Mouse (Mus musculus) heart, adult 18-20 months (tissue): Measurements from ENCODE around the gene Osbpl10. TPM values are rescaled to one million over a fixed set of nuclear protein-coding genes. Genes with fewer than 3 reads are reported as not detected.

Experiments used
- DNase-seq, 2 experiments: peaks; one replicate each; pipeline ENCODE4 v3.0.0; 2021 to 2022; ENCODE audit warnings: mixed read lengths in 1 of 2
- total RNA-seq, 2 experiments: library from RNA; stranded (reverse); gene quantifications; 2 replicates each; pipeline ENCODE4 v1.2.3; 2021

The Osbpl10 gene
- total RNA-seq, 2 experiments from 2014 or later: 2.7 to 3.4 TPM

DNA sequence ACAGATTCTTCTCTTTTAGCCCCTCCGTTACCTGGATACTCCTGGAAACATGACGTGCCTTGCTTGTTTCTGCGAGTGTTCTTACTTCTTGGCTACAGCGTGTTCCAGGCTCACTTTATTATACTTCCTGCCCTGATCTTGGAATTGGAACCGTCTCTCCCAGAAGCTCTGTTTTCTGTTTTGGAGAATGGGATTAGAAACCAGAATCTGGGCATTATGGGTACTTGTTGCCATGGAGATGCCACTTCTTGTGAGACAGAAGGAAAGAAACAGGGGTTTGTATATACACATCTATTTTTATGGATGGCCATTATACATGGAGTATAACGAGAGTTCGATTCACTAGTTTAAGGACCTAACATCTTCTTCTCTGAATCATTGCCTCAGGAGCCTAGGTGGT lies 54.4 kb downstream of the Osbpl10 start:
- DNase-seq: no peak

- no peak for DNase-seq
These were observed 55.9 kb downstream of the Osbpl10 start for GRCm38 (mm10) chr9:115034271-115034670.

- no peak for DNase-seq
These were observed 56.4 kb downstream of the Osbpl10 start for GRCm38 (mm10) chr9:115034788-115035187.

- peak; percentile 12 to 16 for DNase-seq
These were observed 59.8 kb downstream of the Osbpl10 start for GRCm38 (mm10) chr9:115038215-115038614.

GRCm38 (mm10) chr9:115038686-115039085 lies 60.3 kb downstream of the Osbpl10 start:
- DNase-seq: no peak

- DNase-seq: no peak
These were observed 60.9 kb downstream of the Osbpl10 start for GRCm38 (mm10) chr9:115039245-115039644.

- DNase-seq: no peak
These were observed 64.2 kb downstream of the Osbpl10 start for GRCm38 (mm10) chr9:115042571-115042970.

DNA sequence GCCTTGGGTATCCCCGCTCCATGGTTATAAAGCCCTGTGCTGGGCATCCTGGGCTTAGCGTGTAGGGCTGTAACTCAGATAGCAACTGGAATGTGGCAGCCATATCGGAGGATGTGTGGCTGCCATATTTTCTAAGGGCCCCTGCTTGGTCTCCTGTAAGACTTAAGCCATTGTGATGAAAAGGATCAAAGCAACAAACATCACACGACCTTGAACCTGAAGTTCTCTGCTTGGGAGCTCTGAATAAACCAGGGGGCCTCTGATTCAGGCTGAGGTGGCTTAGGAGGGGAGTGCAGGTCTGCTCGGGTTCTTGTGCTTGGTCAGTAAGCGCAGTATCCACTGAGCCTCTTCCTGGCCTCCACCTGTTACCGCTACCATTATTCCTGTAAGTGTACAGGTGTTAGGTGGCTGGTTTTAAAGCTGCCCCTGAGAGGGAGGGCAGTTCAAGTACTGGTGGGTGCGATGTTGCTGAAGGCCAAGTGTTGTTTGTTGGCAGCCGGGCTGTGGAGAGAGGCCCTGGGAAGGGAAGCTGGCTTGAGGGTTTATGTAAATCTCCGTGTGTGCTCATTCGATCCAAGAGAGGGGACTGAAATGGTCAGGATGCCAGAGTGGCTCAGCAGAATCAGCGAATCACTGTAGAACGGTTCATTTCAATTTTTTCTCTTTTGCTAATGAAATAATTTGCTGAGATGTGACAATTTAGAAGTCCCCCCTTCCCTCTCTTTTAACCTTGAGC lies 64.8 kb downstream of the Osbpl10 start:
- no peak for DNase-seq

DNA sequence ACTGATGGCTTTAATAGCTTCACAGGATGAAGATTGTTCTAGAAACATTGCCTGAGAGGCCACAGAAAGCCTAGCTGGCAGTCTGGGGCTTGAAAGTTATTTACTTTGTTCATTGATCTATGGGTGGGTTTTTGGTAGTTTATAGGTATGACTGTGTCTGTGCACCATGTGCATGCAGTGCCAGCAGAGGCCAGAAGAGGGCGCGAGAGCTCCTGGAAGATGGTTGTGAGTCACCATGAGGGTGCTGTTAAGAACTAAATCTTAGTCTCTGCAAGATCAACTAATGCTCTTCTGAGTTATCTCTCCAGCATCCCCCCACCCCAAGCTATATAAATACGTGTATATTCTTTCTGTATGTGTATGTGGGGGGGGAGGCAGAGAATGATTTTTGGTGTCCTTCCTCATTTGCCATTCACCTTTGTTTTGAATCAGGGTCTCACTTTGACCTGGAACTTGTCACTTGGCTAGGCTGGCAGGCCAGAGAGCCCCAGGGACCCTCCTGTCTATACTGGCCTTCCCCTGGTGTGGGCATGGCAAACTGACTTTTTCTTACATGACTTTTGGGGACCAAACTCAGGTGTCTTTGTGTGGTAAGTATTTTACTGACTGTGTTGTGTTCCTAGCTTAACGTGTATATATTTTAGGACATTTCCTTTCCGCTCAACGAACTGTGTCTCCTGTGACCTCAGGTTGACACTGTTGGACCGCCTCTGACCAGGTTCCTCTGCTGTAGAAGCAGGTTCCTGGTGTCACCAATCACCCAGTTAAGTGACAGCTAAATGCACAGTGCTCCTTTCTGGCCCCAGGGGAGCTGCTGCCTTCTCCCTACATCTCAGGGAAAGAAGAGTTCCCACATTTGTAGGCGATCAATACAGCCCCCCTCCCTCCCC lies 65.8 kb downstream of the Osbpl10 start:
- DNase-seq: no peak

DNA sequence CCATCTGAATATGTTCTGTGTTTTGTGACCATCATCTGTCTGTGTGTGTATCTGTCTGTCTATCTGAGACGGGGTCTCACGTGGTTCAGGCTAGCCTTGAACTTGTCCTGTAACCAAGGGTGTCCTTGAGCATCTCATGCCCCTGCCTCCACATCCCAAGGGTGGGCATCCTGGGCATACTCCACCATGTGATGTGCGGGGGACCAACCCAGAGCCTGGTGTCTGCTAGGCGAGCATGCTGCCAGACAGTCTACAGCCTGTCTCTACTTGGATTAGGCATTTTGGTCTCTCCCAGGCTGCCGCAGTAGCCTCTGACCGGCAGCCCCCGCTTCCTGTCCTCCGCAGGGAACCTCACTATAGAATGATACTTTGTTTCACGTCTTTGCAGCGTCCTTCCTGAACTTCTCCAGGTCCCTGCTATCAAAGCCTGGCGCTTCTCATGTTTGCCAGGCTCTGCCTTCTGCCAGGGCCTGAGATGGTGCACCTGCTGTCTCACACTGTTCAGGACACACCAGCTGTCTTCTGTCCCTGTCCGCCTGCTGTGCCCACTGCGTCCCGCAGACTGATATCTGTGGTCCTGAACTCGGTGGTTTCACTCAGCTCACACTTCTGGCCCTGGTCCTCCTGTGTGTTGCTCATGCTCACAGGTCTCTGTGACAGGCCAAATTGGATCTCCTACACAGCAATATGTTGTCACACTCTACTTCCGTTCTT lies 66.9 kb downstream of the Osbpl10 start:
- no peak for DNase-seq

DNA sequence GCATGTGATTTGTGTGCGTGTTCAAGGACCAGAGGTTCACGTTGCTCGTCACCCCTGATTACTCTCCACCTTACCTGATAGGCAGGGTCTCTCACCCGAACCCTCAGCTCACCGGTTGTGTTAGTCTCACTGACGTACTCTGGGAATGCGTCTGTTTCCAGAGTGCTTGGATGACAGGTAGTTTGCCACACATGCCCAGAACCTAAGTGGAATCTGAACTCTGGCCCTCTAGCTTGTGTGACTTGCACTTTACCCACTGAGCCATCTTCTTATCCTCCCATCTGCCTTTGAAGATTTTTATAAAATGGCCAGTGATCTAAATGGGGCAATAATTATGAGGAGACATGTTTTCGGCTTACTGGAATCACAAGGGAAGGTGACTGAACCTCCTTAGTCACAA lies 68.3 kb downstream of the Osbpl10 start:
- no peak for DNase-seq

GRCm38 (mm10) chr9:115048340-115048739 lies 70.0 kb downstream of the Osbpl10 start:
- no peak for DNase-seq

DNA sequence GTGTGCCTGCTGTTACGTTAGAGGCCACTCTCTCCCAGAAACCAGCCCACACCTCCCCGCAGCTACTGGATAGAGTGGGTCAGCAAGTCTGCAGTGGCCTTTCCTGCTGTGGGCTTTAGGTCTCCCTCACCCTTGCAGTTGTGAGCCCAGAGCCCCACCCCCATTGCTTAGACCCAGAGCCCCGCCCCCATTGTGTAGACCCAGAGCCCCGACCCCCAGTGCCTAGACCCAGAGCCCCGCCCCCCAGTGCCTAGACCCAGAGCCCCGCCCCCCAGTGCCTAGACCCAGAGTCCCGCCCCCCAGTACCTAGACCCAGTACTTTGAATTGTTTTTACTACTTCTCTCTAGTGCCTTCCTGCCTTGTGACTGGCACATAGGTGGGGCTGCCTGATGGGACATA lies 70.5 kb downstream of the Osbpl10 start:
- DNase-seq: no peak

GRCm38 (mm10) chr9:115049981-115050720 lies 71.8 kb downstream of the Osbpl10 start:
- peak; percentile 83 for DNase-seq

DNA sequence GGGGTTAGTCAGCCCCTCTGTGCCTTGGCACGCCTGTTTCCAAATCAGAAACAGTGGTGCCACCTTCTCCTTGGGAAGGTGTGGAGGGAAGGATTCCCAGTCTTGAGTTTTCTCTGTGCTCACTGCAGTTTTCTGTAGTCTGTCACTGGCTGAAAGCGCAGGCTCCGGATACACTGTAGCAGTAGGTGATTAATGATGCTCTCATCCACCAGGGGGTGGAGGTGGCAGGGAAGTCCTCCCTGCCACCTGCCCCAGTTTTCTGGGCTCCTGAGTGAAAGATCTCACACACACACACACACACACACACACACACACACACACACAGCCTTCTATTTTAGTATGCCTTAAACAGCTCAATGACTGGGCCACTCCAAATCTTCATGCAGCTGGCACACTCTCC lies 73.6 kb downstream of the Osbpl10 start:
- DNase-seq: no peak

GRCm38 (mm10) chr9:115053779-115054178 lies 75.4 kb downstream of the Osbpl10 start:
- DNase-seq: no peak

GRCm38 (mm10) chr9:115055041-115055830 lies 76.9 kb downstream of the Osbpl10 start:
- DNase-seq: peak; percentile 34 to 42

GRCm38 (mm10) chr9:115058806-115059205 lies 80.4 kb downstream of the Osbpl10 start:
- no peak for DNase-seq

DNA sequence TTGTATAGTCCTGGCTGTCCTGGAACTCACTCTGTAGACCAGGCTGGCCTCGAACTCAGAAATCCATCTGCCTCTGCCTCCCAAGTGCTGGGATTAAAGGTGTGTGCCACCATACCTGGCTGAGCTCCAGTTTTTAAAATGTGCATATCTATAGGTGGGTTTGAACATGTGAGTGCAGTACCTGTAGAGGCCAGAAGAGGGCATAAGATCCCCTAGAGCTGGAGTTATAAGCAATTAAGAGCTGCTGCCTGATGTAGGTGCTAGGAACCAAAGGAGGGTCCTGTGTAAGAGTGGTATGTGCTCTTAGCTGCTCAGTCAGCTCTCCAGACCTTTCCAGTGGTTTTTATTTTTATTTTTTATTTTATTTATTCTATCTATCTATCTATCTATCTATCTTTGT lies 86.5 kb downstream of the Osbpl10 start:
- no peak for DNase-seq

- no peak for DNase-seq
These were observed 88.7 kb downstream of the Osbpl10 start for GRCm38 (mm10) chr9:115067071-115067470.

DNA sequence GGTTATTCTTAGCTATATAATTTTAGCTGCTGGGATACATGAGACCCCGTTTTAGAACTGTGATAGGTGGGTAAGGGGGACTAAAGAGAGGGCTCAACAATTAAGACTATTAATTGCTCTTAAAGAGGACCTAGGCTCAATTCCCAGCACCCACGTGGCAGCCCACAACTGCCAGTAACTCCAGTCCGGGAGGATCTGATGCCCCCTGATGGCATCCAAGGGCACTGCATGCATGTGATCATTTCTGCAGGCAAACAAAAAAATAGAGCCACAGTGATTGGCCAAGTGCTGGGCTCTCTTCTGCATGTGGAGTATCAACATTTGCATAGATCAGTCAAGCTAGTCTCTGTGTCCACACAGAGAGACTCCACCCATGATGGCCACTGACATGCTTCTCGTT lies 96.8 kb downstream of the Osbpl10 start:
- no peak for DNase-seq
